Mouse (Mus musculus) embryonic fibroblast, embryonic 13.5 days (primary cell): ENCODE measurements around the gene Moap1.

Experiments used
- CTCF ChIP-seq: IDR thresholded peaks from 2 replicates; pipeline ENCODE4 v1.5.1; 2011; ENCODE audit warnings: mild to moderate bottlenecking, control low read depth, low read length, moderate library complexity, borderline replicate concordance; ENCODE audit not compliant: insufficient read depth
- POLR2A ChIP-seq: IDR thresholded peaks from 2 replicates; pipeline ENCODE4 v1.6.1; 2011; ENCODE audit warnings: low read depth, mild to moderate bottlenecking, control low read depth, low read length, moderate library complexity

DNA sequence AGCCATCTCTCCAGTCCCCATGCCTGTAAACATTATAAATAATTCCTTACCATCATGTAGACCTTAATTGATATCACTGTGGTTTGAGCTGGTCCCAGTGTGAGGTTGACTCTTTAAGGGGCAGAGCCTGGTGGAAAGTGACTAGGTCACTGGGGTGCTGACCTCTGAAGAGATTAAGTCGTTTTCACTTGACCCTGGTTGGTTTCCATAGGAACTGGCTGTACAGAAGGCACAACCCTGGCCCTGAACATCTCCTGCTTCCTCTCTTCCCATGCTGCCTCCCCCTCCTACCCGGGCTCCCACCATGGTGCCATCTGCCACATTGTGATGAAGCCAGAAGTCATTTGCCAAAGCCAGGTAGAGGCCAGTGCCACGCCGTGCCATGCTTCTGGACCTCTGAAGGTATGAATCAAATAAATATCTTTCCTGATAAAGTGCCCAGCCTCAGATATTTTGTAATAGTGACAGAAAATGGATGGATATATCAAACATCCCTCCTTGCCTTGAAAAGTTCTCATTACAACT is 32.5 kb downstream of the Moap1 start:
- no peak for TF ChIP-seq CTCF
- TF ChIP-seq POLR2A, result no peak
